Mouse (Mus musculus) C2C12 (cell line): Measurements from ENCODE around the gene Erp27. TPM values are rescaled to one million over a fixed set of nuclear protein-coding genes. Genes with fewer than 3 reads are reported as not detected.
A peak's percentile ranks its signal among the peaks of the same experiment; 100 is the strongest.
"Not testable (repeated sequence)": the region's sequence is repeated elsewhere in the genome, so short reads cannot be mapped to it uniquely, and the experiment has no call there.

Experiments used
- H3K27me3 ChIP-seq: one replicate; pipeline ENCODE4 v1.6.1; 2011; ENCODE audit not compliant: control insufficient read depth, insufficient read depth, insufficient read length
- H3K36me3 ChIP-seq: one replicate; pipeline ENCODE4 v1.6.1; 2011; ENCODE audit not compliant: control insufficient read depth, insufficient read depth
- H3K4me3 ChIP-seq: one replicate; pipeline ENCODE4 v1.5.1; 2011; ENCODE audit warnings: mild to moderate bottlenecking, control low read depth; ENCODE audit not compliant: poor library complexity, insufficient read depth, severe bottlenecking
- H3K79me2 ChIP-seq: one replicate; pipeline ENCODE4 v1.6.1; 2011; ENCODE audit not compliant: control insufficient read depth, insufficient read depth
- H3K79me3 ChIP-seq: one replicate; pipeline ENCODE4 v1.6.1; 2011; ENCODE audit warnings: low read depth, control low read depth
- H3ac ChIP-seq: one replicate; pipeline ENCODE3; 2011; ENCODE audit warnings: low read depth; ENCODE audit not compliant: control insufficient read depth, insufficient read length
- CEBPB ChIP-seq: IDR thresholded peaks from one replicate; pipeline ENCODE4 v1.6.1; 2011; ENCODE audit warnings: low read depth, mild to moderate bottlenecking, control low read depth, moderate library complexity
- CTCF ChIP-seq: IDR thresholded peaks from one replicate; pipeline ENCODE4 v1.5.1; 2011; ENCODE audit not compliant: control insufficient read depth, insufficient read depth, insufficient read length
- FOSL1 ChIP-seq: IDR thresholded peaks from one replicate; pipeline ENCODE4 v1.8.0; 2011; ENCODE audit warnings: mild to moderate bottlenecking, low read length; ENCODE audit not compliant: poor library complexity, insufficient read depth, severe bottlenecking
- MAX ChIP-seq: IDR thresholded peaks from one replicate; pipeline ENCODE4 v1.6.1; 2011; ENCODE audit warnings: mild to moderate bottlenecking, control low read depth
- MYOD1 ChIP-seq: IDR thresholded peaks from one replicate; pipeline ENCODE4 v1.6.1; 2011; ENCODE audit warnings: low read depth; ENCODE audit not compliant: control insufficient read depth, insufficient read length
- MYOG ChIP-seq: IDR thresholded peaks from one replicate; pipeline ENCODE4 v1.6.1; 2011; ENCODE audit not compliant: control insufficient read depth, insufficient read length; ENCODE audit errors: extremely low read depth
- USF1 ChIP-seq: IDR thresholded peaks from one replicate; pipeline ENCODE4 v1.6.1; 2011; ENCODE audit warnings: low read depth, mild to moderate bottlenecking, control low read depth, moderate library complexity
- long read RNA-seq, 2 experiments: library from polyadenylated mRNA; unstranded; transcript quantifications; one replicate each; pipeline ENCODE4 v2.0.0; 2019 to 2020
- polyA plus RNA-seq: library from polyadenylated mRNA; unstranded; fragments of >200 nt; fragmentation: generic; extraction: Trizol; gene quantifications from one replicate; pipeline ENCODE4 v1.2.1, GENCODE M21; 2012; ENCODE audit warnings: missing spikeins

Gene Erp27
- polyA plus RNA-seq = 0.04 TPM
- long read RNA-seq, experiment 1 = 0 reads
- long read RNA-seq, experiment 2 = 0 reads

DNA sequence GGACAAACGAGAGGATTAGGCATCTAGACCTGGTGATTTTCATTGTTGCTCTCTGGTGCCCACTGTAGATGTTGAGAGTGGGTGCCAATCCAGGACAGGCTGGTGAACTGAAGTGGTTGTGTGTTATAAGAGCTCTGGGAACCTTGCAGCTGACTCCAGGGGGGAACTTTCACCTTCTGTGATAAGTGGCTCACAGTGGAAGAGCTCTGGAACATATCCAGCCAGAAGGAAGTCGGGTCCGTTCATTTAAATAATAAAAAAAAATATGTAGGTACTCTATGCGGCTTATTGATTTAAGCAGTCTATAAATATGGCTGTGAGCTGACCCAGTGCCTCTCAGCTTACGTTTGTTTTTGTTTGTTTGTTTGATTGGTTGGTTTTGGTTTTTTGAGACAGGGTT is at the start of gene Erp27:
Gene Erp27, minus strand, starts transcription at position 101 of the 400 bp plus-strand sequence.
- Histone ChIP-seq H3K4me3 (no peak within 1 kb of the TSS), H3K79me2 (no peaks in the 10 kb centered on the region), H3ac (no peak within 1 kb of the TSS), H3K36me3 (no peaks in the 10 kb centered on the region), H3K27me3 (no peaks in the 10 kb centered on the region), H3K79me3 (no peaks in the 10 kb centered on the region)
- no peak for TF ChIP-seq FOSL1
- TF ChIP-seq CEBPB = no peak
- no peak for TF ChIP-seq MAX
- TF ChIP-seq MYOG = no peak
- no peak for TF ChIP-seq CTCF
- TF ChIP-seq USF1 = no peak
- TF ChIP-seq MYOD1 = no peak

DNA sequence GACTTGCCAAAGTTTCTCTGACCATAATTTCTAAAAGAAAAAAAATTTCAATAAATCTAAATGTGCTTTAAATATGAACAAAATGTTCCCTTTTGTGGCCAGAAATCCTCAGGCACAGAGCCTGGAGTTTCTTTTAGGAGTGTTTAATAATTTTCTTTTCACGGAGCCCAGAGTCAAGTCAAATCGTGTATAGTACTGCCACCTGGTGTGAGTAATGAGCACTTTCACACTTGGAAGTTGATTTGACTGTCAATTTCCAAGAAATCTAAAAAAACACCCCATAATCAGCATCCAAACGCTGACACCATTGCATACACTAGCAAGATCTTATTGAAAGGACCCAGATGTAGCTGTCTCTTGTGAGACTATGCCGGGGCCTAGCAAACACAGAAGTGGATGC is 46.9 kb upstream of the Erp27 start:
- not testable (repeated sequence) for H3K36me3 ChIP-seq, H3K27me3 ChIP-seq, H3ac ChIP-seq, H3K79me2 ChIP-seq, H3K79me3 ChIP-seq, H3K4me3 ChIP-seq
- TF ChIP-seq CTCF = peak; percentile 21

- H3K27me3 ChIP-seq = no peaks in the 10 kb centered on the region
- no peak for TF ChIP-seq MAX
- no peak for TF ChIP-seq MYOG
- TF ChIP-seq USF1 = no peak
- no peak for TF ChIP-seq CEBPB
- TF ChIP-seq MYOD1 = no peak
- no peak for TF ChIP-seq FOSL1
- no peak for TF ChIP-seq CTCF
- H3K4me3 ChIP-seq = no peak overlapping the region
- H3ac ChIP-seq = no peak overlapping the region
- H3K79me2 ChIP-seq = no peaks in the 10 kb centered on the region
- no peaks in the 10 kb centered on the region for H3K36me3 ChIP-seq
- no peaks in the 10 kb centered on the region for H3K79me3 ChIP-seq
Observed at GRCm38 (mm10) chr6:136967466-136967865, 45.5 kb upstream of the Erp27 start.

GRCm38 (mm10) chr6:136965912-136966311 is 43.9 kb upstream of the Erp27 start:
- Histone ChIP-seq H3K27me3 (no peaks in the 10 kb centered on the region), H3K79me3 (no peaks in the 10 kb centered on the region), H3K4me3 (no peak overlapping the region), H3K36me3 (no peaks in the 10 kb centered on the region), H3K79me2 (no peaks in the 10 kb centered on the region), H3ac (no peak overlapping the region)
- TF ChIP-seq USF1 (no peak), CEBPB (no peak), MYOD1 (no peak), MYOG (no peak), CTCF (no peak), MAX (no peak), FOSL1 (no peak)

GRCm38 (mm10) chr6:136964609-136965510 is 42.9 kb upstream of the Erp27 start:
- H3K4me3 ChIP-seq = no peak overlapping the region
- TF ChIP-seq FOSL1 = no peak
- TF ChIP-seq USF1 = no peak
- TF ChIP-seq MAX = no peak
- TF ChIP-seq CTCF = no peak
- no peak for TF ChIP-seq MYOD1
- no peak for TF ChIP-seq MYOG
- no peak for TF ChIP-seq CEBPB
- H3K27me3 ChIP-seq = no peaks in the 10 kb centered on the region
- H3K36me3 ChIP-seq = no peaks in the 10 kb centered on the region
- H3K79me3 ChIP-seq = no peaks in the 10 kb centered on the region
- H3ac ChIP-seq = no peak overlapping the region
- H3K79me2 ChIP-seq = no peaks in the 10 kb centered on the region

- Histone ChIP-seq H3K79me2 (no peaks in the 10 kb centered on the region), H3K4me3 (no peak overlapping the region), H3ac (no peak overlapping the region), H3K36me3 (no peaks in the 10 kb centered on the region), H3K27me3 (no peaks in the 10 kb centered on the region), H3K79me3 (no peaks in the 10 kb centered on the region)
- TF ChIP-seq MAX (no peak), USF1 (no peak), FOSL1 (no peak), MYOD1 (no peak), CEBPB (no peak), CTCF (no peak), MYOG (no peak)
Observed at GRCm38 (mm10) chr6:136962957-136963356, 41.0 kb upstream of the Erp27 start.
